ENCODE assay signal across 9 mouse cellular contexts in the genomic region with DNA sequence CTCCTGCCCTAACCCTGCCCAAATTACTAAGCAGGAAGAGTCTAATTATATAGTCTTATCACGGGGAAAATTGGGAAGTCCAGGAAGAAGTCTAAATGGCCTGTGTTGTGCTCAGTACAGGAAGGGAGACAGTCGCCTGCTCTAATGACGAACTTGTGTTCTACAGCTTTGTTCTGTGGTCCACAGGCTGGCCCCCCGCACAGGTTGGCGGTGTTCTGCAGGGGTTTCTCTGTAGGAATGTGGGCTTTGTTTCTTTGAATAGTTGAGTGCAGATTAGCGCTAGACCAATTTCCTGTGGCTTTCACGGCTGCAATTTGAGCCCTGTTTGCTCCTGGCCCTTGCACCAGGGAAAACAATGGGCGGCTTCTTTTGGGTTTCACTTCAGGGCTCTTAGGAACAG. TPM values are rescaled to one million over a fixed set of nuclear protein-coding genes. Genes with fewer than 3 reads are reported as not detected.
DNase-seq lines count a peak whose midpoint lies in the region; ATAC-seq and TF ChIP-seq lines count a peak whose summit lies in the region.
"Had no signal": no experiment of that assay in that cellular context is flagged by ENCODE, and none has a peak within 500 bp of the region (broad histone marks: within the 10 kb centered on the region; RNA-seq: fewer than 3 reads in every experiment).

No protein-coding gene starts in this region.

- H3K9me3 ChIP-seq in lung, embryonic 15.5 days = no peaks in the 10 kb centered on the region
- no peaks in the 10 kb centered on the region for H3K9me3 ChIP-seq in forebrain, embryonic 10.5 days
- H3K9me3 ChIP-seq in hindbrain, embryonic 16.5 days (ENCODE audit: control insufficient read depth, low read length) = no peaks in the 10 kb centered on the region
- H3K9me3 ChIP-seq in neural tube, embryonic 15.5 days (replicated peaks) = no peaks in the 10 kb centered on the region

- no peak for TF ChIP-seq CTCF in lung, adult 2 months (IDR thresholded peaks at IDR 0.05; ENCODE audit: insufficient read depth, low read length)

- no peaks in the 10 kb centered on the region for H3K36me3 ChIP-seq in lung, embryonic 15.5 days
- H3K36me3 ChIP-seq in forebrain, embryonic 10.5 days (replicated peaks) = no peaks in the 10 kb centered on the region
- no peaks in the 10 kb centered on the region for H3K36me3 ChIP-seq in hindbrain, embryonic 16.5 days (ENCODE audit: control insufficient read depth, insufficient read depth, low read length)
- no peaks in the 10 kb centered on the region for H3K36me3 ChIP-seq in neural tube, embryonic 15.5 days

- H3K27me3 ChIP-seq in lung, embryonic 15.5 days = peaks cover 15% of the 10 kb centered on the region; the same call in 1 of the 2 replicates
- H3K27me3 ChIP-seq in forebrain, embryonic 10.5 days (ENCODE audit: poor library complexity, severe bottlenecking) = peaks cover 70% of the 10 kb centered on the region
- no peaks in the 10 kb centered on the region for H3K27me3 ChIP-seq in hindbrain, embryonic 16.5 days (replicated peaks; ENCODE audit: control insufficient read depth, insufficient read depth, low read length)
- peaks cover 8% of the 10 kb centered on the region for H3K27me3 ChIP-seq in neural tube, embryonic 15.5 days (replicated peaks)

- peak overlapping the region; percentile 29 for H3K4me2 ChIP-seq in lung, embryonic 15.5 days
- H3K4me2 ChIP-seq in hindbrain, embryonic 16.5 days (ENCODE audit: low read length) = peak overlapping the region; percentile 30; the same call in 1 of the 2 replicates
- H3K4me2 ChIP-seq in neural tube, embryonic 15.5 days = peak overlapping the region; percentile 29

- WGBS in lung, embryonic 15.5 days = 5% methylated on average over 8 of the region's 8 CpGs
- 13% methylated on average over 8 of the region's 8 CpGs for WGBS in lung, adult 2 months
- WGBS in forebrain, embryonic 10.5 days = under 1% methylated on average over 8 of the region's 8 CpGs
- 6% methylated on average over 8 of the region's 8 CpGs for WGBS in hindbrain, embryonic 16.5 days
- WGBS in neural tube, embryonic 15.5 days = 6% methylated on average over 8 of the region's 8 CpGs

- peak overlapping the region; percentile 69 for H3K27ac ChIP-seq in lung, embryonic 15.5 days
- H3K27ac ChIP-seq in forebrain, embryonic 10.5 days = 0 out of 2 replicates have a peak overlapping the region, but pooled peaks have one; percentile 75
- no peak overlapping the region for H3K27ac ChIP-seq in hindbrain, embryonic 16.5 days (ENCODE audit: low read depth, low read length)
- no peak overlapping the region for H3K27ac ChIP-seq in neural tube, embryonic 15.5 days (replicated peaks)

- DNase-seq in lung, adult 2 months = no peak
- peak; percentile 67 for DNase-seq in forebrain, embryonic 10.5 days (ENCODE audit: extremely low spot score, low spot score)
- DNase-seq in B cell, adult 2 months = no peak
- no peak for DNase-seq in cerebellum, adult 18-20 months
- no peak for DNase-seq in frontal cortex, postnatal 14 days (ENCODE audit: low spot score in 2 of 2)
- DNase-seq: left cerebral cortex, postnatal 4 days had no signal

- no peak overlapping the region for H3K4me3 ChIP-seq in lung, embryonic 15.5 days
- no peak overlapping the region for H3K4me3 ChIP-seq in lung, adult 2 months (replicated peaks; ENCODE audit: extremely low read depth, low read depth, low read length)
- peak overlapping the region; percentile 39 for H3K4me3 ChIP-seq in forebrain, embryonic 10.5 days
- no peak overlapping the region for H3K4me3 ChIP-seq in hindbrain, embryonic 16.5 days (ENCODE audit: low read length)
- H3K4me3 ChIP-seq in neural tube, embryonic 15.5 days (replicated peaks) = no peak overlapping the region

- peaks cover 35% of the 10 kb centered on the region for H3K4me1 ChIP-seq in lung, embryonic 15.5 days
- H3K4me1 ChIP-seq in lung, adult 2 months (ENCODE audit: control insufficient read depth, insufficient read depth, low read length) = peaks cover 10% of the 10 kb centered on the region; the same call in 1 of the 2 replicates
- H3K4me1 ChIP-seq in forebrain, embryonic 10.5 days = peaks cover 50% of the 10 kb centered on the region
- peaks cover 3% of the 10 kb centered on the region for H3K4me1 ChIP-seq in hindbrain, embryonic 16.5 days (ENCODE audit: control insufficient read depth, insufficient read depth, low read depth, low read length)
- H3K4me1 ChIP-seq in neural tube, embryonic 15.5 days = peaks cover 19% of the 10 kb centered on the region

- H3K9ac ChIP-seq in lung, embryonic 15.5 days = no peak overlapping the region
- H3K9ac ChIP-seq in hindbrain, embryonic 16.5 days (ENCODE audit: low read depth, low read length) = no peak overlapping the region
- H3K9ac ChIP-seq in neural tube, embryonic 15.5 days (replicated peaks) = no peak overlapping the region

- no peak for TF ChIP-seq POLR2A in lung, adult 2 months (IDR thresholded peaks at IDR 0.05; ENCODE audit: borderline replicate concordance, extremely low read depth, low read depth, low read length)

- ATAC-seq in lung, embryonic 15.5 days (ENCODE audit: borderline replicate concordance, extremely low read depth, low FRiP score, low TSS enrichment) = peak; percentile 39; the same call in 1 of the 2 replicates
- no peak for ATAC-seq in hindbrain, embryonic 16.5 days
- no peak for ATAC-seq in neural tube, embryonic 15.5 days (ENCODE audit: low FRiP score)

RNA-seq across cellular contexts. Expression of a gene that starts 17.3 kb away (rescaled TPM):
- 15.8 and 16.7 TPM in 2 replicates for polyA plus RNA-seq in lung, embryonic 15.5 days (2015; fragmentation: Nextera tagmentation; extraction: Ambion mirVana)
- 105 and 124 TPM in 2 replicates for polyA plus RNA-seq in lung, adult 2 months (2012; rRNA removed)
- polyA plus RNA-seq in forebrain, embryonic 10.5 days (2016; fragmentation: Nextera tagmentation; extraction: Ambion mirVana) = 21.6 and 29.1 TPM in 2 replicates
- polyA plus RNA-seq in hindbrain, embryonic 16.5 days (2015; fragmentation: Nextera tagmentation; extraction: Ambion mirVana) = 6.4 and 6.9 TPM in 2 replicates
- polyA plus RNA-seq in neural tube, embryonic 15.5 days (2015; fragmentation: Nextera tagmentation; extraction: Ambion mirVana) = 5.9 and 6.3 TPM in 2 replicates

Comparison
In these comparisons a context has a peak if more than half of its experiments do, and no peak if none do; other contexts are left out.
1. H3K27ac ChIP-seq: peak in lung, embryonic 15.5 days (single experiment) and forebrain, embryonic 10.5 days (single experiment); none in hindbrain, embryonic 16.5 days (single experiment) and neural tube, embryonic 15.5 days (single experiment).
2. Peak in every context shown above with its lines, with median percentiles within 50 percentile points of each other: H3K4me2 ChIP-seq.